Mouse (Mus musculus) liver, adult 2 months (tissue): ENCODE data around the gene Hrg.
"Not testable (repeated sequence)": the region's sequence is repeated elsewhere in the genome, so short reads cannot be mapped to it uniquely, and the experiment has no call there.

Experiments
- CTCF ChIP-seq: fragments of 200-500 bp; IDR thresholded peaks from 2 replicates; pipeline ENCODE4 v1.5.1; 2011; ENCODE audit warnings: low read depth, low read length, control low read depth
- POLR2A ChIP-seq: fragments of 200-500 bp; IDR thresholded peaks from 2 replicates; pipeline ENCODE4 v1.6.1; 2011; ENCODE audit warnings: low read length, control low read depth; ENCODE audit not compliant: insufficient read depth; ENCODE audit errors: extremely low read depth

DNA sequence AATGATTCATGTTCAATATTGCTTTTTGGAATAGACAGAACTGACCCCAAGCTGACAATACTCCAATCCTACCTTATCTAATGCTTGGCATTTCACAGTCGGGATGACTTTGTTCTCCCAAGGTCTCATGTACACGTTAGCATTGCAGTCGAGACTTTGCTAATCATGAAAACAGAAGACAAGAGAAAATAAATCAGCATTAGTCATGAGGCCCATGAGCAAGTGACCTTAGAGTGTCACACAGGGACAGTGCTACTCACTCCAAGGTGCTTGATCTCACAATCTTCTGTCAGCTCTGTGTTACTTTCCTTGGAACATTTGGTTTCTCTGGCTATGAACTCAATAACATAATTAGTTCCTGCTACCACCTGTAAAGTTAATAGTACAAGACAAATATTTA lies 46.1 kb downstream of the Hrg start:
- not testable (repeated sequence) for TF ChIP-seq POLR2A, CTCF
